Mouse (Mus musculus): ENCODE measurements around the gene Nr6a1. TPM values are rescaled to one million over a fixed set of nuclear protein-coding genes. Genes with fewer than 3 reads are reported as not detected.

The Nr6a1 gene
- polyA plus RNA-seq, 1 experiment = 5.3 TPM

GRCm38 (mm10) chr2:38714324-38714723 lies 213.2 kb downstream of the Nr6a1 start, which contains the start of gene Nr5a1:
Gene Nr5a1, minus strand, starts transcription at chr2:38714542.
- no peak for DNase-seq (ENCODE audit: low spot score)

- no peak for DNase-seq (ENCODE audit: low spot score)
Observed at GRCm38 (mm10) chr2:38713596-38713995, 213.9 kb downstream of the Nr6a1 start.

GRCm38 (mm10) chr2:38712769-38713125 lies 214.7 kb downstream of the Nr6a1 start:
- no peak for DNase-seq (ENCODE audit: low spot score)

- DNase-seq (ENCODE audit: low spot score) = no peak
Observed at GRCm38 (mm10) chr2:38712076-38712768, 215.3 kb downstream of the Nr6a1 start.

- DNase-seq (ENCODE audit: low spot score) = no peak
Observed at GRCm38 (mm10) chr2:38711421-38711861, 216.0 kb downstream of the Nr6a1 start.

GRCm38 (mm10) chr2:38710304-38711241 lies 216.9 kb downstream of the Nr6a1 start:
- no peak for DNase-seq (ENCODE audit: low spot score)

- DNase-seq (ENCODE audit: low spot score) = no peak
Observed at GRCm38 (mm10) chr2:38708907-38709688, 218.4 kb downstream of the Nr6a1 start.

GRCm38 (mm10) chr2:38706661-38707060 lies 220.8 kb downstream of the Nr6a1 start:
- no peak for DNase-seq (ENCODE audit: low spot score)

GRCm38 (mm10) chr2:38705036-38705435 lies 222.5 kb downstream of the Nr6a1 start:
- no peak for DNase-seq (ENCODE audit: low spot score)

- no peak for DNase-seq (ENCODE audit: low spot score)
Observed at GRCm38 (mm10) chr2:38704336-38704735, 223.2 kb downstream of the Nr6a1 start.

- no peak for DNase-seq (ENCODE audit: low spot score)
Observed at GRCm38 (mm10) chr2:38700177-38700576, 227.3 kb downstream of the Nr6a1 start.

GRCm38 (mm10) chr2:38698623-38699022 lies 228.9 kb downstream of the Nr6a1 start:
- no peak for DNase-seq (ENCODE audit: low spot score)

- no peak for DNase-seq (ENCODE audit: low spot score)
Observed at GRCm38 (mm10) chr2:38697128-38698120, 230.1 kb downstream of the Nr6a1 start.

- no peak for DNase-seq (ENCODE audit: low spot score)
Observed at GRCm38 (mm10) chr2:38695770-38696169, 231.7 kb downstream of the Nr6a1 start.

- no peak for DNase-seq (ENCODE audit: low spot score)
Observed at GRCm38 (mm10) chr2:38691542-38691941, 235.9 kb downstream of the Nr6a1 start.

- no peak for DNase-seq (ENCODE audit: low spot score)
Observed at GRCm38 (mm10) chr2:38689881-38690280, 237.6 kb downstream of the Nr6a1 start.

GRCm38 (mm10) chr2:38688791-38689520 lies 238.5 kb downstream of the Nr6a1 start:
- no peak for DNase-seq (ENCODE audit: low spot score)

GRCm38 (mm10) chr2:38685746-38686145 lies 241.7 kb downstream of the Nr6a1 start:
- no peak for DNase-seq (ENCODE audit: low spot score)

GRCm38 (mm10) chr2:38683083-38683482 lies 244.4 kb downstream of the Nr6a1 start:
- DNase-seq (ENCODE audit: low spot score) = no peak

GRCm38 (mm10) chr2:38682209-38682608 lies 245.3 kb downstream of the Nr6a1 start:
- no peak for DNase-seq (ENCODE audit: low spot score)

All from urinary bladder, adult 2 months (tissue).